Mouse (Mus musculus) spleen, postnatal 36 days (tissue): ENCODE data around the gene Klf11.

Source experiments
- DNase-seq, 2 experiments: peaks; one replicate each; pipeline ENCODE4 v3.0.0; 2022; ENCODE audit warnings: low spot score in 2 of 2, mixed read lengths in 1 of 2

The Klf11 gene

GRCm38 (mm10) chr12:24703013-24703412 lies 51.9 kb downstream of the Klf11 start:
- no peak for DNase-seq

DNA sequence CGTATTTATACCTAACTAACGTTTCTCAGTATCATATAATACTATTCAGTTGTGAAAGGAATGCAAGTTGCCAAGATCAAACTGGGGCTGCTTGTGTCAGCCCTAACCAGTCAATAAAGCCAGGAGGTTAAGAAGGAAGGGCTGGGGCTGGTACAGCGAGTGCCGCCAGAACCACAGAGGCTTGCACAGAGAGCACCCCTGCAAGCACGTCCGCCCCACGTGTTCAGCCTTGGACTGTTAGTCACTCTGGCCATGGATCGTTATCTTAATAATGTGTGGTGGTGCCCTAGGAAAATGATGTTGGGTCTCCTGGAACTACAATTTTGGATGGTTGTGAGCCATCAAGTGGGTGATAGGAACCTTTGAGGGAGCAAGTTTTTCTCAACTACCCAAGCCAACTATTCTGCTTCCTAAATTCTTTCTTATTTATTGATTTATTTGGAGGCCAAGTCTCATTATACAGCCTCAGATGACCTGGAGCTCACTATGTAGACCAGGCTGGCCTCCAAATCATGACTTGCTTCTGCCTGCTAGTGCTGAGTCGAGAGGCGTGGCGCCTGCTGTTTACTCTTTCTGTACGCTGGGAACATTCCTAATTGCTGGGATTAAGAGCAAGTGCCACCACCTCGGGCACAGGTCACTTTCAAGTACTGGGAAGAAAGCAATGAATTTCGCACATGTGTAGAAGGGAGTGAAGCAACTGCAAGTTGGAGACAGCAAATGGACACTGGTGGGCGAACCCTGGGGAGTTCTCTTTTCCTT lies 54.6 kb downstream of the Klf11 start:
- DNase-seq = no peak

DNA sequence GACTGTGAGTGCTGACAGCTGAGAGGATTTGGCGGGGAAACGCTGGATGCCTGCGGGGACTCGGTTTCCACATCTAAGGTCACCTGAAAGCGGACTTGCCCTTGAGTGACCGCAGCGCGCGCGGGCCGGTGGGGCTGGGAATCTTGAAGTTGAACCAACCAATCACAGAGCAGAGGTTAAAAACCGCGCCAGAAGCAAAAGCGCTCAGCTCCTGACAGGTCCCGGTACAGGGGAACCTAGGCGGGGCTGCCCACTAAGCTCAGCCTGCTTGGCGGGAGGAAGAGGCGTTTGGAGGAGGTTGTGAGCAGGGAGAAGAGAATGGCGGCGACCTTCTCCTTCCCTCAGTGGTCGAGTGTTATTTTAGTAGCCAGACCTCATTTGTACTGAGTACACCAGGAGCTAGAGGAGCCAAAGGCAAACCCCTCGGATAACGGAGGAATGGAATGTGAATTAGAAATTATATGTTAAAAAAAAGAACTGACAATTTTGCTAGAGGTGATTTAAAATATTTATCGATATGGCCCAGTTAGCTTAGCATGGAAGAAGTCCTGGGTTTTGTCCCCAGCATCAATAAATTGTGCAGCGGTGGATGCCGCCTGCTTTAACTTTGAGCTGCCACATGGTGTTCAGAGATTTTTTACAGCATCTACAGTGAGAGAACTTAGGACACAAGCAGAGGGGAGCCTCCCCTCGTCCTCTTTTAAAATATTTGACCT lies 55.8 kb downstream of the Klf11 start:
- DNase-seq = peak; percentile 57 to 78

DNA sequence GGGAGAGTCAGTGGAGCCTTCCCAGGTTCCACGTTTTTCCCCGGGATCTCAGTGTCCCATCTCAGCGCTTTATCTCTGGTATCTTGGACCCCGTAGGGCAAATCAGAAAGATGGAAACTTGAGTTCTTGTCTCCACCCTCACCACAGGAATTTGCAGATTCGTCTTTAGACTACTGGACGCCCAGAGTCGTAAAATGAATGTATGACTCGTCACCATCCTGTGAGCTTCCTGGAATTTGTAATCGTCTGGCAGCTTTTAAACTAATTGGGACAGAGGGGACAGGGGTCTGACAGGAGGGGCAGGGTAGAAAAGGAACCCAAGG lies 56.4 kb downstream of the Klf11 start:
- DNase-seq = no peak

GRCm38 (mm10) chr12:24707954-24708823 lies 57.1 kb downstream of the Klf11 start, which contains the start of gene Rrm2:
Gene Rrm2 (plus strand): TSS chr12:24708241.
- peak; percentile 91 to 94 for DNase-seq

- no peak for DNase-seq
Measured at GRCm38 (mm10) chr12:24708824-24709218, 57.7 kb downstream of the Klf11 start.

DNA sequence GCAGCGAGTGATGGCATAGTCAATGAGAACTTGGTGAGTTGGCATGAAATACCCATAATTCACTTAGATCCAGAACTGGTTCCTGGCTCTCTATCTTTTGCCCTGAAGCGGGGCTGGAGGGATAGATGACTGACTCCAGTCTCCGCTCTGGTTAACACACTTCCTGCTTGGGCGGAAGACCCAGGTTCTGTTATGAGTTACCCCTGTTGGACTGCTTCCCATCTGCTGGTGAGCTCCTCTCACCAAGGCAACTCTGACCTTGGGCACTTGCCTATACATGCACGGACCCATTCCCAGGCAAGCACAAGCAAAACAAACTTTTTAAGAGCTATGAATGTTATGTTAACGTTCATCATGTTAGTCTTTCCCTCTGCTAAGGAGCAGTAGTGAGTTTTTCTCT lies 58.3 kb downstream of the Klf11 start:
- DNase-seq = peak; percentile 35 to 55

- peak; percentile 39 to 71 for DNase-seq
Measured at GRCm38 (mm10) chr12:24709831-24710508, 58.9 kb downstream of the Klf11 start.

DNA sequence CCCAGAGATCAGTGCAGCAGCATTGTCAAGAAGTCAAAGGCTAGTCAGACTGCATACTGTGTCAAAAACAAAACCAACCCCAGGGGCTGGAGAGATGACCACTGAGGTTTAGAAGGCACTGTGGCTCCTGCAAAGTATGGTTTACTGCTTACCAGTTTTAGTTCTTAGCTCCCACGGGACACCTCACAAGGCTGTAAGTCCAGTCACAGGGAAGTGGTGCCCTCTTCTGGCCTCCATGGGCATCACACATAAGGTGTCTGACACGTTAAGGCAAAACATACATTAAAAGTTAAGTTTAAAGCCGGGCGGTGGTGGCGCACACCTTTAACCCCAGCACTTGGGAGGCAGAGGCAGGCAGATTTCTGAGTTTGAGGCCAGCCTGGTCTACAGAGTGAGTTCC lies 59.6 kb downstream of the Klf11 start:
- DNase-seq = no peak
